Mouse (Mus musculus): ENCODE results near the gene Hyal3. TPM values are rescaled to one million over a fixed set of nuclear protein-coding genes. Genes with fewer than 3 reads are reported as not detected.

Gene Hyal3
- total RNA-seq, 2 experiments from 2014 or later = 1.5 to 2.1 TPM

- DNase-seq = peak; percentile 84
- intact Hi-C loops (cut with DNase I) = no loop called here
These were observed 12.7 kb downstream of the Hyal3 start for GRCm38 (mm10) chr9:107593101-107593976.

- intact Hi-C loops (cut with DNase I) = no loop called here
- DNase-seq = no peak
These were observed 13.9 kb downstream of the Hyal3 start for GRCm38 (mm10) chr9:107594281-107595062.

GRCm38 (mm10) chr9:107596619-107597569, 16.3 kb downstream of the Hyal3 start:
- intact Hi-C loops (cut with DNase I) = no loop called here
- DNase-seq = no peak

- intact Hi-C loops (cut with DNase I) = no loop called here
- no peak for DNase-seq
These were observed 17.8 kb downstream of the Hyal3 start for GRCm38 (mm10) chr9:107598385-107598784.

GRCm38 (mm10) chr9:107599433-107599832, 18.8 kb downstream of the Hyal3 start:
- DNase-seq = no peak
- intact Hi-C loops (cut with DNase I) = no loop called here

- DNase-seq = peak; percentile 50
- intact Hi-C loops (cut with DNase I) = loop anchor here (5.0 kb wide), 1 partner anchor 77 kb away; the partner anchor contains the start of gene Gnat1
These were observed 19.2 kb downstream of the Hyal3 start for GRCm38 (mm10) chr9:107599842-107600241.

- DNase-seq = no peak
- intact Hi-C loops (cut with DNase I) = loop anchor here (5.0 kb wide), 1 partner anchor 77 kb away; the partner anchor contains the start of gene Gnat1
These were observed 20.1 kb downstream of the Hyal3 start for GRCm38 (mm10) chr9:107600745-107601144.

- DNase-seq = no peak
- intact Hi-C loops (cut with DNase I) = loop anchor here (5.0 kb wide), 1 partner anchor 76 kb away; the partner anchor contains the start of gene Gnat1
These were observed 20.7 kb downstream of the Hyal3 start for GRCm38 (mm10) chr9:107601275-107601674.

- intact Hi-C loops (cut with DNase I) = loop anchor here (2.0 to 5.0 kb wide), 2 partner anchors 43 to 75 kb away; partner anchors contain the start of gene Gnat1
- peak; percentile 95 for DNase-seq
These were observed 21.5 kb downstream of the Hyal3 start for GRCm38 (mm10) chr9:107602068-107602648.

- no peak for DNase-seq
- intact Hi-C loops (cut with DNase I) = loop anchor here (2.0 to 5.0 kb wide), 2 partner anchors 42 to 74 kb away; partner anchors contain the start of gene Gnat1
These were observed 22.6 kb downstream of the Hyal3 start for GRCm38 (mm10) chr9:107603251-107603650.

GRCm38 (mm10) chr9:107605041-107605661, 24.5 kb downstream of the Hyal3 start:
- intact Hi-C loops (cut with DNase I) = no loop called here
- no peak for DNase-seq

- intact Hi-C loops (cut with DNase I) = no loop called here
- DNase-seq = no peak
These were observed 26.0 kb downstream of the Hyal3 start for GRCm38 (mm10) chr9:107606591-107606990.

- DNase-seq = no peak
- intact Hi-C loops (cut with DNase I) = no loop called here
These were observed 26.4 kb downstream of the Hyal3 start for GRCm38 (mm10) chr9:107607036-107607435.

GRCm38 (mm10) chr9:107607653-107608245, 27.1 kb downstream of the Hyal3 start:
- intact Hi-C loops (cut with DNase I) = no loop called here
- no peak for DNase-seq

- intact Hi-C loops (cut with DNase I) = no loop called here
- DNase-seq = no peak
These were observed 28.3 kb downstream of the Hyal3 start, which contains the start of gene Sema3b for GRCm38 (mm10) chr9:107608741-107609432. Sema3b (minus strand) TSS chr9:107609229.

GRCm38 (mm10) chr9:107609433-107609830, 28.8 kb downstream of the Hyal3 start:
- DNase-seq = no peak
- intact Hi-C loops (cut with DNase I) = no loop called here

- DNase-seq = no peak
- intact Hi-C loops (cut with DNase I) = no loop called here
These were observed 31.0 kb downstream of the Hyal3 start for GRCm38 (mm10) chr9:107611456-107612190.

Measured in left cerebral cortex, postnatal 4 days (tissue).